Comparison of ENCODE assay signal across 8 mouse cellular contexts in the genomic region with DNA sequence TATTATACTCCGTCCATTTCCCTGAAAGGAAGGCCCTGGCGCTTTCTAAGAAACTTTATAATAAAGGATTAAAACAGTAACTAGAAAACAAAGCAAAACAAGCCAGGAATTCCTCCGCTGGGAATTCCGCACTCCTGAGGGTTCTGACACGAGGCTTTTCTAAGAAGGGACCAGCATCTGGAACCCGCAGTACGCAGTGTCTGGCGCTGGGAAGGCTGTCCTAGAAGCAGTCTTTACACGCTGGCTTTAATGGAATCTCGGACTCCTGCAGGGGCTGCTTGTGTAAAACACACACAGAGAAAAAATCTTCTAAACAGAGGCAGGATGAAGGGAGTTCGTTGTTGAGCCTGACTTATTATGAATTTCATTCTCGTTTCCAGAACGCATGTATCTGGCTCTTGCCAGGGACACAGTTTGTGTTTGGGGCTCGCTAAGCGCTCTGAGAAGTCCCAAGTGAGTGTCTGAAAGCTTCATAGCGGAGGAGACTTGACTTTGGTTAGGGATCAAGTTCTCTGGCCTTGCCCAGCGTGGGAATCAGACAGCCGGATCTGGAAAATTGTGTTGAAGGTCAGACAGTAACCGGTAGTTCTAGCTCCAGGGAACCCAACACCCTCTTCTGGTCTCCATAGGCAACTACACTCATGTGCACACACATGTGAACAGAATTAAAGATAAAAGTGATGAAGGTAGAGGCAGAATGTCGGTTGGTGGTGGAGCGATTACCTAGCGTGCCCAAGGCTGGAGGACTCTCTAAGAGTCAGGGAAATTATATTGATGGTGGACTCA.
DNase-seq lines count a peak whose midpoint lies in the region; ATAC-seq and TF ChIP-seq lines count a peak whose summit lies in the region.

No protein-coding gene starts in this region.

- no peak overlapping the region for H3K4me2 ChIP-seq in kidney, postnatal 0 days (ENCODE audit: low read length)

- no peak for ATAC-seq in kidney, postnatal 0 days (replicated peaks; ENCODE audit: low FRiP score, low read depth)

- WGBS in kidney, adult 2 months, result 66% methylated on average over 22 of the region's 22 CpGs
- WGBS in kidney, postnatal 0 days, result 66% methylated on average over 22 of the region's 22 CpGs

- no peak overlapping the region for H3K4me3 ChIP-seq in kidney, adult 2 months (ENCODE audit: insufficient read depth, low read depth, low read length)
- no peak overlapping the region for H3K4me3 ChIP-seq in kidney, postnatal 0 days (replicated peaks; ENCODE audit: low read depth, low read length)

- no peak for TF ChIP-seq POLR2A in kidney, adult 2 months (IDR thresholded peaks at IDR 0.05; ENCODE audit: low read depth, low read length)

- peaks cover 6% of the 10 kb centered on the region; the same call in 1 of the 2 replicates for H3K4me1 ChIP-seq in kidney, adult 2 months (ENCODE audit: control insufficient read depth, insufficient read depth, low read length)
- H3K4me1 ChIP-seq in kidney, postnatal 0 days (replicated peaks; ENCODE audit: insufficient read depth, low read length), result peaks cover 11% of the 10 kb centered on the region; the same call in 1 of the 2 replicates

- no peaks in the 10 kb centered on the region for H3K36me3 ChIP-seq in kidney, adult 2 months (ENCODE audit: control insufficient read depth, insufficient read depth, low read length)
- no peaks in the 10 kb centered on the region for H3K36me3 ChIP-seq in kidney, postnatal 0 days (ENCODE audit: insufficient read depth, low read length)

- no peak overlapping the region for H3K27ac ChIP-seq in kidney, adult 2 months (ENCODE audit: insufficient read depth, low read depth, low read length)
- H3K27ac ChIP-seq in kidney, postnatal 0 days, result peak overlapping the region; percentile 75

- H3K27me3 ChIP-seq in kidney, adult 2 months (replicated peaks; ENCODE audit: control insufficient read depth, insufficient read depth, low read length), result no peaks in the 10 kb centered on the region
- H3K27me3 ChIP-seq in kidney, postnatal 0 days (ENCODE audit: insufficient read depth, low read length), result no peaks in the 10 kb centered on the region

- no peak for TF ChIP-seq CTCF in kidney, adult 2 months (conservative IDR thresholded peaks at IDR 0.05; ENCODE audit: insufficient read depth, insufficient read length, low read depth, low read length)
- TF ChIP-seq CTCF in kidney, postnatal 0 days (IDR thresholded peaks at IDR 0.05; ENCODE audit: low read depth), result peak; percentile 50

- DNase-seq in kidney, adult 2 months, result peak; percentile 16
- no peak for DNase-seq in kidney, adult 8-10 months
- DNase-seq in R1 (ENCODE audit: low read depth, low spot score), result peak; percentile 67
- DNase-seq in gastrocnemius, postnatal 25 days, result peak; percentile 35
- peak; percentile 72 for DNase-seq in kidney, postnatal 0 days (ENCODE audit: low spot score)
- no peak for DNase-seq in frontal cortex, postnatal 14 days (ENCODE audit: low spot score in 2 of 2)
- DNase-seq in layer of hippocampus, postnatal 14 days (ENCODE audit: low spot score in 2 of 2), result no peak
- no peak for DNase-seq in thymus, postnatal 0 days (ENCODE audit: low spot score)

- H3K9me3 ChIP-seq in kidney, postnatal 0 days (replicated peaks; ENCODE audit: low read length), result no peaks in the 10 kb centered on the region

- H3K9ac ChIP-seq in kidney, postnatal 0 days (ENCODE audit: low read depth, low read length), result no peak overlapping the region

Comparison
In these comparisons a context has a peak if more than half of its experiments do, and no peak if none do; other contexts are left out.
1. DNase-seq: peak in kidney, adult 2 months (single experiment), R1 (single experiment), gastrocnemius, postnatal 25 days (single experiment) and kidney, postnatal 0 days (single experiment); none in kidney, adult 8-10 months (0 of 2), frontal cortex, postnatal 14 days (0 of 2), layer of hippocampus, postnatal 14 days (0 of 2) and thymus, postnatal 0 days (single experiment).